Mouse (Mus musculus) olfactory bulb, adult 2 months (tissue): ENCODE measurements around the gene Cnn1.

ENCODE experiments used
- CTCF ChIP-seq: fragments of 200-500 bp; IDR thresholded peaks from 2 replicates; pipeline ENCODE4 v1.5.1; 2012; ENCODE audit warnings: low read depth, mild to moderate bottlenecking, low read length, moderate library complexity; ENCODE audit not compliant: insufficient read depth
- POLR2A ChIP-seq: fragments of 200-500 bp; IDR thresholded peaks from 2 replicates; pipeline ENCODE4 v1.6.1; 2012; ENCODE audit warnings: mild to moderate bottlenecking, low read depth, low read length, moderate library complexity; ENCODE audit not compliant: insufficient read depth

DNA sequence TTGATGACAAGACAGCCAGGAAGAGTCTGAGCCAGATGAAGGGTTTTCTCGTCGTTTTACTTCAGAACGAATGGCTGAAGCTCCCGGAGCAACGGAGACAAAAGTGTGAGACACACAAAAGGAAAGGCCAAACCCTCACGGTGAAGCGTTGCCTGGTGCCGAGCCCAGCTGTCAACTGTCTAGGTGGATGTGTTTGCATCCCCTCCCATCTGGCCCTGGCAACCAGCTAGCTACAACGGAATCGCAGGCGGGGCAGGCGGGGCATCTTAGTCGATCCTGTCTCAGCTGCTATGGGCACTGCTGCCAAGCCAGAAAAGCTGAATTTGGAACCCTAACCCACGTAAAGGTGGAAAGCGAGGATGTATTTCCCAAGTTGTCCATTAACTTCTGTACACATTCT lies 17.1 kb downstream of the Cnn1 start:
- TF ChIP-seq CTCF, result no peak
- TF ChIP-seq POLR2A, result no peak
